Mouse (Mus musculus) mesoderm, embryonic 11.5 days (tissue): ENCODE data around the gene Mcrip2.

Experiments used
- DNase-seq: peaks from one replicate; pipeline ENCODE4 v3.0.0-alpha.2; 2012; ENCODE audit warnings: low read depth, low spot score

The Mcrip2 gene

DNA sequence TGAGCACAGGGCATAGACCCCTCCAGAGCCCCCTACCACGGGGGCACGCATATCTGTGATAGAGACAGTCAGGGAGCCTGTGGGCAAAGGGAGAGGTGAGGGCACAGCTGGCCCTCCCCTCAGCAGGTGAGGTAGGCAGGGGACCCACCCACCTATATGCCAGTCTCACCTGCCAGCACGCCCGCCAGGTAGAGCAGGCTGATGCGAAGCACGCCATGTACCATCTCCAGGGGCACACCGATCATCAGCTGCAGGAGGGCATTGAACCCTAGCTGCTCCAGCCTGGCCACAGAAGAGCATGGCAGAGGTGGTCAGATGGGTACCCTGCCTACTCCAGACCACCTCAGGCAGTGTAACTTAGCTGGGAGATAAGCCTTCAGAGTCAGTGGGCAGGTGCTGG lies 33.3 kb downstream of the Mcrip2 start:
- no peak for DNase-seq

DNA sequence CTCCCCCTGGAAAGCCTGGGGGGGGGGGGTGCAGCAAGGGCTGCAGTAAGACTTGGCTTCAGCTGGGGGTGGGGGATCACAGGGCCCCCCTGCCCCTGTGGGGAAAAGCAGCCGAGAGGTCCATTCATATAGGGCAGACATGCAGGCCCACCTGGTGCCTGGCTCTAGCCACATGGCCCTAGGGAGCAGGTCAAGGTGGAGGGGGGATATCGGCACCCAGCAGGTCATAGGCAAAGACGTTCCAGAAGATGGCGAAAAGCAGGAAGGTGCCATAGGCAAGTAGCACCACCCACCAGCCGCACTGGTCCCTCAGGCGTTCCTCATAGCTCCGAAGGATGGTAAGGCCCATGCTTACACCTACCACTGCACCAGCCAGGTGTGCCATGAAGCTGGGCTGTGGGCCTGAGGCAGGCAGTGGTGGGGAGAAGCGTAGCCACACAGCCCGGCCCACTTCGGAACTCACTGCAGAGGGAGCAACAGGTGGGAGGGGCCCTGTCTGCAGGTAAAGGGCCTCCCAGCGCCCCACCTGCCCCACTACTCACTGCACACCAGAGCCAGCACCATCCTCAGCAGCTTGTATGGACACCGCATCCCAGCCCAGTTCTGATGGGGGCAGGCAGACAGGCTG lies 33.9 kb downstream of the Mcrip2 start:
- no peak for DNase-seq

DNA sequence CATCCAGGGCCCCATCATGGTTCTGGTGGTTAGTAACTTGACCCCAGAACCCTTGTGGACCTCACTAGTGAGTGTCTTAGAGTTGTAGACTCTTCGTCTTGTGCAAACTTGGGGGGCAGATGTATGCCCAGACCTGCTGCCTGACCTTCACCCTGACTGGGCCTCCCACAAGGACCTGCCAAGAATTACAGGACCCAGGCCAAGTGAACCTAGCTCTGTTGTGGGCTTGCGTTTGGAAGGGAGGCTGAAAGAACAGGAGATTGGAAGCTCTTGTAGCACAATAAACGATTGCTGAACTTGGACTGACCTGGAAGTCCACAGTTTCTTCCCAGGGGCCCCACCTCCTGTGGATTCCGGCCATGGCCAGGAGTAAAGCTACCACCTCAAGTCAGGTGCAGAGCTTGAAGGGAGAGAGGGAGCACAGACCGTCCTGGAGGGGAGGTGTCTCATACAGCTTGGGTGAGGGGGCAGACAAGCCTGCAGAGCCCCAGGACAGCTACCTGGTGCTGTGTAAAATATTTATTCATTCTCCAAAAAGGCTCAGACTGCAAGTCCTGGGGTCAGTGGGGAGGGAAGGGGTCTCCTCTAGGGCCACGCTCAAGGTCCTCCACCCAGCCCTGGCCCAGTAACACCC lies 34.5 kb downstream of the Mcrip2 start:
- no peak for DNase-seq

DNA sequence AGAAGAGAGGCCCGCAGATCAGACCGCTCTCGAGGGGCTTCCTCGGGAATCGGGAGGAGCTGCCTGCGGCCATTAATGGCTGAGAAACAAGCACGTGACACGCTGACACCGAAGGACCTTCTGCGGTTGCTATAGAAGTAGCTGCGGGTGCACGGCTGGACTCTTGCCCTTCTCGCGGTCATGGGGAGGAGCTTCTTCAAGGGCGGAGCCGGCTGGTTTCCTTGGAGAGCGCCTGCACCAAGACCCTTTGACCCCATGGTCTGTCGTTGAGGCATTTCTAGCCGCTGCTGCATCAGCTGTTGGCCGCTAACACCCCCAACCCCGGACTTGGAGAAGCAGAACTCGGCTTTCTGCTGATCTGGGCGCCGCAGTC lies 35.3 kb downstream of the Mcrip2 start, which contains the start of gene Stub1:
TSS of gene Stub1 (minus strand) at position 114 of the 373 bp plus-strand sequence.
- DNase-seq, result peak; percentile 94

DNA sequence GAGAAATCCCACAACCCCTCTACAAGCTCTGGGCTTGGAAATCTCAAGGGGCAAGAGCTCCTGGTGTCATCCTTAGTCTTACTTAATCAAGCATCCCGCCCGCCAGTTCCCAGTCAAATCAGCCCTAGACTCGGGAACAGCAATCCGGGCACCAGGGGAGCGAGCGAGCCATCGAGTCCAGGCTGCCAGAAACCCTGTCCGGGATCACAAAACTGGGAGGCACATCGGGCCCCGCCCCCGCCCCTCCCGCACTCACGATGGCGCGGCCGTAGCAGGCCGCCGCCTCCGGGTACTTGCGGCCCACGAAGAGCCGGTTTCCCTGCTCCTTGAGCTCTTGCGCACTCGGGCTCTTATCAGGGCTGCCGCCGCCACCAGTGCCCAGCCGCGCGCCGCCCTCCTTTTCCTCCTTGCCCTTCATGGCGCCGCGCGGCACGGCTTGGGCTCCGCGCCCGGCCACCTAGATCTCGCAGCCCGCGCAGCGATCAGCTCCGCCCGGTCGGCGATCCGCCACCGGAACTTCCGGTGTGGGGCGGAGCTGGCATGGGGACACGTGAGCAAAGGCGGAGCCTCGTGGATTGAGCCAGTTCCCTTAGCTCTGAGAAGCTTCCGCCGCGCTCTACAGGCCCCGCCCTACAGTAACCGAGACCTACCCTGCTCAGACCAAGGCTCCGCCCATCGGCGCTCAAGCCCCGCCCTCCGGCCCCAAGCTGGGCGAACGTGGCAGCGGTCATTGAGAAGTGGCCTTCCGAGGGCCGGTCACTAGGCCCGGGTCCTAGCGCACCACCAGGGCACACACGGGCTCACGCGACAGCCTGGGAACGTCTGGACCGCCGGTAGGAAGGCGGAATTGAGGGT lies 35.9 kb downstream of the Mcrip2 start:
- peak; percentile 99 for DNase-seq

DNA sequence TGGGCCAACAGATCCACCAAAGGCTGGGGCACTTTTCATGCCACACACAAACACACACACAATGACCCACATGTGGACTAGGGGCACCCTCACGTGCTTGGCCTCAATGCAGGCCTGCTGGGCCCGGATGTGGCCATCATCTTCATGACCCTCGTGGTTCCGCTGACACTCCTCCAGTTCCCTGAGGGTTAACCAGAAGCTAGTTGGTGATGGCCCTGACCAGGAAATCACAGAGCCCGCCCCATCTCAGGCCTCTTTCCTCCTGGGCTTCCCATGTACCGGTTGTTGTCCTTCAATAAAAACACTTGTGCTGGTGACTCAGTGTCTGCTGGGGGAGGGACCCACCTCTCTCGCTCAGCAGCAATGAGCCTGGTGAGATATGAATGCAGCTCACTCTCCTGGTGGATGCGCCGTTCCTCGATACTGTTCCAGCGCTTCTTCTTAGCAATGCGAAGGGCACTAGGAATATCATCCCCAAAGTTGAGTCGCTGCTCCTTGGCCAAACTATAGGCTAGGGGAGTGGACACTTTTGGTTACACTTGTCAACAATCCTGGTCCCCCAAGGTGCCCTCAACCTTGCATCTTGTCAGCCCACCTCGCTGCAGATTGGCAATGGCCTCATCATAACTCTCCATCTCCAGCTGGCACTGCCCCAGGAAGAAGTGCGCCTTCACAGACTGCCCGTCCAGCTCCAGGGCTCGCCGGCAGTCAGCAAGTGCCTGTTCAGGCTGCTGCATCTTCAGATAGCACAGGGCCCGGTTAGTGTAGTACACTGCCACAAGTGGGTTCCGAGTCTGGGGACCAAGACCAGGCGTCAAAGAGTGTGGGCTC lies 36.9 kb downstream of the Mcrip2 start:
- DNase-seq, result no peak

DNA sequence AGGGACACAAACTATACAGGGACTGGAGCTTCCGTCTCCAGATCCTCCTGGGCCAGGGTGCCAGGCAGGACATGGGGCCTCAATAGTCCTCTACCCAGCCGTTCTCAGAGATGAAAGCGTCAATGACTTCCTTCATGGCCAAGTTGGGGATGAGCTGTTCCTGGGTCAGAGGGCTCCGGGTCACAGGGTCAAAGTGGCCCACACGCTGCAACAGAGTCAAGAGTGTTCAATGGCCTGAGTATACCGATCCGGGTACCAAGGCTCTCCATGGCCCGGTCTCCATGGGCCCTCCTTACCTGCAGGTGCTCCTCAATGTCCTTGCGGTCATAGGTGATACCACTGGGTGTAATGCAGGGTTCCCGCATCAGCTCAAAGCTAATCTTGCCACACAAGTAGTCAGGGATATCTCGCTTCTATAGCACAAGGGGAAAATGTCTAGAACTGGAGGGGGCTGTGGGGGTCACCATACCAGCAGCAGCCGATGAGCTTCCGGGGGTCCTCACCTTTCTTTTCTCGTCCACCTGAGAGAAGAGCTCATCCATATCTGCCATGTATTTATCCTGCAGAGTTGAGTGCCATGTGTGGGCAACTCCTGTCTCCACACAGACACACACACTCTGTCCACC lies 37.6 kb downstream of the Mcrip2 start:
- DNase-seq, result no peak

DNA sequence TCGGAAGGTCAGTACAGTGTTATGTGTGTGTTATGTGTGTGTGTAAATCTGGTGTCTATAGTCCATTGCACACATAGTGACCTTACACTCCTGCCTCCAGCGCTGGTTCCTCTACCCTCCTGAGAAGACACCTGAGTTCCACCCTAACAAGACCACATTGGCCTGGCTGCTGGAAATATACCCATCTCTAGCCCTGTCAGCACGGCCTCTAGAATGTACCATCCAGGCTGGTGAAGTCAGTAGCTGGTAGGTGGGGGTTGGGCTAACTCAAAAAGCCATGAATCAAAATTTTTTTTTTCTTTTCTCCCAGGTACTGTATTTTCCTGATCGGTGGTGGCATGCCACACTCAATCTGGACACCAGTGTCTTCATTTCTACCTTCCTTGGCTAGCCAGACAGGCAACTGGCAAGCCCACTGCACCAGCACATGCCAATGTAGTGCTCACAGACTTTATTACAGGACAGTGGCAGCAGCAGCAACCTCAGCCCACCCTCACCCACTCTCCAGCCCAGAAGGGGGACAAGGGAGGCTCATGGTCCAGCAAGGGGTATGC lies 38.3 kb downstream of the Mcrip2 start:
- DNase-seq, result no peak

DNA sequence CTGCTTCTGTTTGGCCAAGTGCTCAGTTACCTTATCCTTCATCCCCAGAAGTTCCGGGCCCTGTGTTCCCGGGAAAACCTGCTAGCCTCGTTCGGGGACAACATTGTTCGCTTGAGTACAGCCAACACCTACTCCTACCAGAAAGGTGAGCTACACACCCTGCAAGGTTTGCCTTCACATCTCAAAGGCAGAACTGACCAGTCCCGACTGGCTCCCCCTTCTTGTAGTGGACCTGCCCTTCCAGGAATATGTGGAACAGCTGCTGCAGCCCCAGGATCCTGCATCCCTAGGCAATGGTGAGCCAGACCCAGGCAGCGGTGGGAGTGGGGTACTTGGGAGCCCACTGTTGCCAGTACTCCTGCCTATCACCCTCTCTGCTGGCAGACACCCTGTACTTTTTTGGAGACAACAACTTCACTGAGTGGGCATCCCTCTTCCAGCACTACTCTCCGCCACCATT lies 39.0 kb downstream of the Mcrip2 start:
- DNase-seq, result no peak

DNA sequence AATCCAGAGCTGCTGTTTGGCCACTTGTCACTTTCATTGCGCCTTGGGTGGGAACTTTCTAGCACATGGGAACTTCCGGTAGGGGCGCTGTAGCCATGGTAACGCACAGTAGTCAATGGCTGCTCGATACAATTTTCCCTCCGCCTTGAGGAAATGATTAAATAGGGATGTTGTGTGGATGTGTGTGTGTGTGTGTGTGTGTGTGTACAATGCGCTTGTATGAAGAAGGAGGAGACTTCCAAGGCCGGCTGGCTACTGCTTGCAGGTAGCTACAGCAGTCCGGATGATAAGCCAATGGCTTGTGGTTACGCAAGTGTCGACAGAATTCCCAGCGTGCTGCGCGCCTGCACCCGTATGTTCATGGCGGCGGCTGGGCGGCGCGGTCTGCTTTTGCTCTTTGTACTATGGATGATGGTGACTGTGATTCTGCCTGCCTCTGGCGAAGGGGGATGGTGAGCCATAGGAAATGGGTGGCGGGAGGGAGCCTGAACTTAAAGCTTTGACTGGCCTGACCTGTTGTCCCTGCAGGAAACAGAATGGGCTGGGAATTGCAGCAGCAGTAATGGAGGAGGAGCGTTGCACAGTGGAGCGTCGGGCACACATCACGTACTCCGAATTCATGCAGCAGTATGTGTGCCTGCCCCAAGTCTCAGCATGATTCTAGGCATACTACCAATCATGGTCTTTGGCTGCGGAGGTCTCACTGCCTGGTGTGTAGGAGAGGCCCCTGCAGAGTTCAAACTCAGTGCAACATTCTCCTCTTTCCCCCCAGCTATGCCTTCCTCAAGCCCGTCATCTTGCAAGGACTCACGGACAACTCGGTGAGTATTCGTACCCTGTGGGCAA lies 39.6 kb downstream of the Mcrip2 start, which contains the start of gene Jmjd8:
TSS of gene Jmjd8 (plus strand) at position 156 of the 846 bp plus-strand sequence.
- DNase-seq, result peak; percentile 82

DNA sequence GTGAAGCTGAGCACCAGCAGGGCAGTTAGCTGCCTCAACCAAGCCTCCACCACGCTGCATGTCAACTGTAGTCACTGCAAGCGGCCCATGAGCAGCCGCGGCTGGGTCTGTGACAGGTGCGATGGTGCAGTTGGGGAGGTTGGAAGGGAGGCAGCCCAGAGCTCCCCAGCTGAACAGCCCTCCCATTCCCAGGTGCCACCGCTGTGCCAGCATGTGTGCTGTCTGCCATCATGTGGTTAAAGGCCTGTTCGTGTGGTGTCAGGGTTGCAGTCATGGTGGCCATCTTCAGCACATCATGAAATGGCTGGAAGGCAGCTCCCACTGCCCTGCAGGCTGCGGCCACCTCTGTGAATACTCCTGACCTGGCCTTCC lies 40.4 kb downstream of the Mcrip2 start:
- no peak for DNase-seq

DNA sequence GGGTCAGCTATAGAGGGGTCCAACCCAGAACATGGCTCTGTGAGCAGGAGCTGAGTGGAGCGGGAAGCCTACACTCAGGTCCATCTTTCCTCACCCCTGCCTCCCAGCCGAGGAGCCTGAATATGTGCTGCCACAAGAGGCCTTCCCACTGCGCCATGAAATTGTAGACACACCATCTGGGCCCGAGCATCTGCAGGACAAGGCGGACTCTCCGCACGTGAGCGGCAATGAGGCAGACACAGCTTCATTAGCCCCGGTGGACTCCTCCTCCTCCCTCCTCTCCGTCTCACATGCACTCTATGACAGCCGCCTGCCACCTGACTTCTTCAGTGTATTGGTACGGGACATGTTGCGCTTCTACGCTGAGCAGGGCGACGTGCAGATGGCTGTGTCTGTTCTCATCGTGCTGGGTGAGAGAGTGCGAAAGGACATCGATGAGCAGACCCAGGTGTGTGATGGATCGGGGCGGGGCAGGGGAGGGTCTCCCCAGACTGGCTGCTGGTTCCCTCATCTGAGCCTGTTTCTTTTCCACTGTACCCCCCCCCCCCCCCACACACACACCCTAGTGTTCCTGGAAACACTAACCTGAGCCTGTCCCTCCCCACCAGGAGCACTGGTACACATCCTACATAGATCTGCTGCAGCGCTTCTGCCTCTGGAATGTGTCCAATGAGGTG lies 40.9 kb downstream of the Mcrip2 start:
- DNase-seq, result no peak

DNA sequence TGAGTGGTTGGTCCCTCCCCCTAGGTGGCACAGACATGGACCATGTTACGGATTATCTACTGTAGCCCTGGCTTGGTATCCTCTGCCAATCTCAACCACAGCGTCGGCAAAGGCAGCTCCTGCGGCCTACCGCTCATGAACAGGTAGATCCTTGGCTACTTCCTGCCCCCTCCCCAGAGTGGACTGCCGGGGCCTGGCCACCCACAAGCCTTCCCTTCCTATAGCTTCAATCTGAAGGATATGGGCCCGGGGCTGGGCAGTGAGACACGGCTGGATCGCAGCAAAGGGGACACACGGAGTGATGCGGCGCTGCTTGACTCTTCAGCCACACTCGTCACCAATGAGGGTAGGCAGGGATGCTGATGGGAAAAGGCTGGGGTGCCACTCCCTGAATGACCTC lies 41.6 kb downstream of the Mcrip2 start:
- DNase-seq, result no peak

DNA sequence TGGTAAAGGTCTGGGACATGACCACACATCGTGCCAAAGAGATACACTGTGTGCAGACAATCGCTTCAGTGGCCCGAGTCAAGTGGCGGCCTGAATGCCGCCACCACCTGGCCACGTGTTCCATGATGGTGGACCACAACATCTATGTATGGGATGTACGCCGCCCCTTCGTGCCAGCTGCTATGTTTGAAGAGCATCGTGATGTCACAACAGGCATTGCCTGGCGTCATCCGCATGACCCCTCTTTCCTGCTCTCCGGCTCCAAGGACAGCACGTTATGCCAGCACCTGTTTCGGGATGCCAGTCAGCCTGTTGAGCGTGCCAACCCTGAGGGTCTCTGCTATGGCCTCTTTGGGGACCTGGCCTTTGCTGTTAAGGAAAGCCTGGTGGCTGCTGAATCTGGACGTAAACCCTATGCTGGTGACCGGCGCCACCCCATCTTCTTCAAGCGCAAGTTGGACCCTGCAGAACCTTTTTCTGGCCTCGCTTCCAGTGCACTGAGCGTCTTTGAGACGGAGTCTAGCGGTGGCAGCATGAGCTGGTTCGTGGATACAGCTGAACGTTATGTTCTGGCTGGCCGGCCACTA lies 42.5 kb downstream of the Mcrip2 start:
- no peak for DNase-seq

DNA sequence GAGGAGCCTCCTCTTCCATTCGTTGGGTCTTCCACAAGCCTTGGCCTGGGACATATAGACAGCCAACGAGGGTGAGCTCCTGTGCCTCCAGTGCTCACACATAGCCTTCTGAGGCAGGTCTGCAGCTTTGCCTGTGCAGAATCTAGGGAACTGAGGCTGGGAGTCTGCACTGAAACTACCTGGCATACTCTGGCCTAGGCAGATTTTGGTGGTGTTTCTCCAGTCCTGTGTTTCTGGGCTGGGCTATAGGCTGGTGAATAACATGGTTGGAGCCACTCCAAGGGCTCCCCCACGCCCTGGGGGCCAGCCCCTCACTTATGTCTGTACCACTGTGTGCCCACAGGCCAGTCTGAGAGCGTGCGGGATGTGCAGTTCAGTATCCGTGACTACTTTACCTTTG lies 43.3 kb downstream of the Mcrip2 start:
- DNase-seq, result no peak

DNA sequence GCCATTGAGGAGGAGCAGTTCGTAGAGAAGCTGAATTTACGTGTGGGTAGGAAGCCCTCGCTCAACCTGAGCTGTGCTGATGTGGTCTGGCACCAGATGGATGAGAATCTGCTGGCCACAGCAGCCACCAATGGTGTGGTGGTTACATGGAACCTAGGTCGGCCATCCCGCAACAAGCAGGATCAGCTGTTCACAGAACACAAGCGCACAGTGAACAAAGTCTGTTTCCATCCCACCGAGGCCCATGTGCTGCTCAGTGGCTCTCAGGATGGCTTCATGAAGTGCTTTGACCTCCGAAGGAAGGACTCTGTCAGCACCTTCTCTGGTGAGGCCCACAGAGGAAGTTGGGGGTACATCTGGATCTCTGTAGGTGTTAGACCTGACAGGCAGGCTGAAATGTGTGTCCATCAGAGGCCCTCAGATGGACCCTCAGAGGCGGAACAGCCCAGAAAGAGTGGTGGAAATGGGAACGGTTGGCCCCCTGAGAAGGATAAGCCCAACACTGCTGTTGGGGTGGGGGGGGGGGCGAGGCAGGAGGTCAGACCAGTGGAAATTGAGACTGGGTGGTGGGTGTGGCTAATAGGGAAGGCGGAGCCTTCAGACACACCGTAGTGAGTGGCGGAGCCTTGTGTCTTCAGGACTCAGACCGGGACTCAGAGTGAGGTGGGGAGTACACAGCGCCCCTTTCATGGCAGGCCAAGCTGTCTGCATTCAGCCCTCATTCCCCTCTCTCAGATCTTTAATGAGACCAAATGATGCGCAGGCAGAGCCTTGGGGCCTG lies 44.0 kb downstream of the Mcrip2 start:
- DNase-seq, result no peak

DNA sequence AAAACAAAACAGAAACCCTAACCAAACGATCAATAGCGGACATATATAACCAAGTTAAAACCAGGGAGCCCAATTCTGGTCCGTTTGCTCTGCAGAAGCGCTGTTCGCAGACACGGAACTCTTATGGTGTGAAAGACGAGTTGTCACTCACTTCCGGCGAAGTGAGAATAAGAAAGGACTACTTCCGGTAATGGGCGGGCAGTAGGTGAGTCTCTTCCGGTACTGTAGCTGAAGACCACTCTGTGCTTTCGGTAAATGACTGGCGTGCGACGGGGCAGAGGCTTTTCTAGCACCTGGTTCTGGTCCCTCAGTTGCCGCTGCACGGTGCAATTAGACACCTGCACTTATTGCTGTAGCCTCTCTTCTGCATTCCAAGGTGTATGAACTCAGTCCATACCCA lies 45.1 kb downstream of the Mcrip2 start, which contains the start of gene Wdr24:
TSS of gene Wdr24 (plus strand) at position 176 of the 400 bp plus-strand sequence.
- peak; percentile 87 for DNase-seq
